37 mouse cellular contexts compared by ENCODE assay signal in genomic region chr8:86550516-86550915, GRCm38 (mm10). TPM values are rescaled to one million over a fixed set of nuclear protein-coding genes. Genes with fewer than 3 reads are reported as not detected.
"Had no signal": no experiment of that assay in that cellular context is flagged by ENCODE, and none has a peak within 500 bp of the region (broad histone marks: within the 10 kb centered on the region; RNA-seq: fewer than 3 reads in every experiment).

No protein-coding gene starts in this region.

- H3K9ac ChIP-seq: limb, embryonic 12.5 days; limb, embryonic 13.5 days; limb, embryonic 15.5 days; liver, embryonic 12.5 days; liver, embryonic 13.5 days; liver, embryonic 14.5 days; liver, embryonic 15.5 days; liver, postnatal 0 days; lung, embryonic 14.5 days; lung, embryonic 15.5 days; midbrain, embryonic 12.5 days; midbrain, embryonic 13.5 days; midbrain, embryonic 15.5 days; neural tube, embryonic 12.5 days had no signal

- H3K27me3 ChIP-seq: limb, embryonic 12.5 days; limb, embryonic 13.5 days; limb, embryonic 15.5 days; liver, embryonic 12.5 days; liver, embryonic 13.5 days; liver, embryonic 15.5 days; lung, embryonic 15.5 days; midbrain, embryonic 12.5 days; midbrain, embryonic 13.5 days; midbrain, embryonic 15.5 days; neural tube, embryonic 12.5 days had no signal

- ATAC-seq: liver, embryonic 12.5 days; liver, postnatal 0 days; lung, postnatal 0 days; midbrain, embryonic 13.5 days; midbrain, embryonic 15.5 days; midbrain, embryonic 16.5 days had no signal

- H3K4me1 ChIP-seq: limb, embryonic 10.5 days; limb, embryonic 13.5 days; limb, embryonic 15.5 days; liver, embryonic 12.5 days; liver, embryonic 13.5 days; liver, embryonic 15.5 days; lung, embryonic 15.5 days; megakaryocyte, embryonic 14.5 days; midbrain, embryonic 10.5 days; midbrain, embryonic 12.5 days; midbrain, embryonic 13.5 days; midbrain, embryonic 15.5 days; neural tube, embryonic 12.5 days had no signal

- H3K4me2 ChIP-seq: limb, embryonic 12.5 days; limb, embryonic 13.5 days; limb, embryonic 15.5 days; liver, embryonic 11.5 days; liver, embryonic 12.5 days; liver, embryonic 13.5 days; liver, embryonic 15.5 days; lung, embryonic 14.5 days; lung, embryonic 15.5 days; midbrain, embryonic 11.5 days; midbrain, embryonic 12.5 days; midbrain, embryonic 13.5 days; midbrain, embryonic 15.5 days; neural tube, embryonic 12.5 days had no signal

- H3K27ac ChIP-seq: limb, embryonic 10.5 days; limb, embryonic 12.5 days; limb, embryonic 13.5 days; limb, embryonic 15.5 days; liver, embryonic 12.5 days; liver, embryonic 13.5 days; liver, embryonic 14.5 days; liver, embryonic 15.5 days; lung, embryonic 15.5 days; macrophage; midbrain, embryonic 10.5 days; midbrain, embryonic 12.5 days; midbrain, embryonic 13.5 days; midbrain, embryonic 15.5 days; neural tube, embryonic 12.5 days had no signal

- H3K9me3 ChIP-seq: limb, embryonic 10.5 days; limb, embryonic 12.5 days; limb, embryonic 15.5 days; liver, embryonic 12.5 days; liver, embryonic 13.5 days; liver, embryonic 15.5 days; lung, embryonic 15.5 days; midbrain, embryonic 10.5 days; midbrain, embryonic 12.5 days; midbrain, embryonic 13.5 days; midbrain, embryonic 15.5 days; neural tube, embryonic 12.5 days had no signal

- H3K36me3 ChIP-seq: limb, embryonic 10.5 days; limb, embryonic 12.5 days; limb, embryonic 13.5 days; limb, embryonic 15.5 days; liver, embryonic 12.5 days; liver, embryonic 13.5 days; liver, embryonic 15.5 days; lung, embryonic 15.5 days; midbrain, embryonic 10.5 days; midbrain, embryonic 12.5 days; midbrain, embryonic 13.5 days; midbrain, embryonic 15.5 days; neural tube, embryonic 12.5 days had no signal

- H3K4me3 ChIP-seq: limb, embryonic 10.5 days; limb, embryonic 12.5 days; limb, embryonic 13.5 days; limb, embryonic 15.5 days; liver, embryonic 12.5 days; liver, embryonic 13.5 days; liver, embryonic 15.5 days; lung, embryonic 15.5 days; megakaryocyte, embryonic 14.5 days; midbrain, embryonic 10.5 days; midbrain, embryonic 12.5 days; midbrain, embryonic 13.5 days; midbrain, embryonic 15.5 days; myocyte; neural tube, embryonic 12.5 days had no signal

- DNase-seq: left cerebral cortex, postnatal 4 days; liver; liver, embryonic 13.5 days; liver, postnatal 0 days; lung, adult 18-20 months; lung, adult 2 months; lung, embryonic 14.5 days; lung, postnatal 10 days; lung, postnatal 14 days; lung, postnatal 36 days; lung, postnatal 4 days; midbrain, embryonic 14.5 days had no signal

RNA-seq across cellular contexts. Expression of gene Abcc12, which starts 30.0 kb away (rescaled TPM):
- total RNA-seq: megakaryocyte progenitor cell, adult 5-6 weeks; megakaryocyte, adult 5-6 weeks; megakaryocyte-erythroid progenitor cell, adult 5-6 weeks; monocyte, adult 5-6 weeks had no signal
- polyA plus RNA-seq: liver, embryonic 11.5 days; liver, embryonic 12.5 days; liver, embryonic 13.5 days; liver, embryonic 15.5 days; liver, embryonic 16.5 days; liver, postnatal 0 days; lung, embryonic 14.5 days; macrophage; midbrain, embryonic 10.5 days; myocyte; neural tube, embryonic 12.5 days had no signal
